Mouse (Mus musculus): ENCODE measurements around the gene Tmem131l.
"Not testable (repeated sequence)": the region's sequence is repeated elsewhere in the genome, so short reads cannot be mapped to it uniquely, and the experiment has no call there.

Tmem131l gene

GRCm38 (mm10) chr3:83915768-83916496, 124.0 kb downstream of the Tmem131l start:
- in situ Hi-C loops (cut with MboI): no loop called here

GRCm38 (mm10) chr3:83915102-83915501, 124.9 kb downstream of the Tmem131l start:
- in situ Hi-C loops (cut with MboI): no loop called here

GRCm38 (mm10) chr3:83910707-83911106, 129.3 kb downstream of the Tmem131l start:
- in situ Hi-C loops (cut with MboI): no loop called here

DNA sequence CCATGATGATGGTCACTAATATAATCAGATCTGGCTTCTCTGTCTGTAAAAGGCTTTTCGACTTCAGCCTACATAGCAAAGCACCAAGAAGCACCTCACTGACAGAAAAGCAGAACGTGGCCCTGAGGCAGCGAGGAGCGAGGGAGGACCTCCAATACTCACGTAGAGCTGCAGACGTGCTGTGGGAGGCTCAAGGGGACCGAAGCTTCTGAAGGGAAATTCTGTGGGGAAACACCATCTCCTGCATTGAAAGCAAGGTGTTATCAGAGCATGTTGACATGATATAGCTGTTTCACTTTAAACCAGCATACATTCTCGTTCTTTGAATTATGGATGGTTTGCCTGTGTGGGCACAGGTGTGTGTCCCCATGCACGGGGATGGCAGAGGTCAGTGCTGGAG, 133.8 kb downstream of the Tmem131l start:
- in situ Hi-C loops (cut with MboI): no loop called here

- in situ Hi-C loops (cut with MboI): no loop called here
Measured at GRCm38 (mm10) chr3:83905161-83905560, 134.8 kb downstream of the Tmem131l start.

DNA sequence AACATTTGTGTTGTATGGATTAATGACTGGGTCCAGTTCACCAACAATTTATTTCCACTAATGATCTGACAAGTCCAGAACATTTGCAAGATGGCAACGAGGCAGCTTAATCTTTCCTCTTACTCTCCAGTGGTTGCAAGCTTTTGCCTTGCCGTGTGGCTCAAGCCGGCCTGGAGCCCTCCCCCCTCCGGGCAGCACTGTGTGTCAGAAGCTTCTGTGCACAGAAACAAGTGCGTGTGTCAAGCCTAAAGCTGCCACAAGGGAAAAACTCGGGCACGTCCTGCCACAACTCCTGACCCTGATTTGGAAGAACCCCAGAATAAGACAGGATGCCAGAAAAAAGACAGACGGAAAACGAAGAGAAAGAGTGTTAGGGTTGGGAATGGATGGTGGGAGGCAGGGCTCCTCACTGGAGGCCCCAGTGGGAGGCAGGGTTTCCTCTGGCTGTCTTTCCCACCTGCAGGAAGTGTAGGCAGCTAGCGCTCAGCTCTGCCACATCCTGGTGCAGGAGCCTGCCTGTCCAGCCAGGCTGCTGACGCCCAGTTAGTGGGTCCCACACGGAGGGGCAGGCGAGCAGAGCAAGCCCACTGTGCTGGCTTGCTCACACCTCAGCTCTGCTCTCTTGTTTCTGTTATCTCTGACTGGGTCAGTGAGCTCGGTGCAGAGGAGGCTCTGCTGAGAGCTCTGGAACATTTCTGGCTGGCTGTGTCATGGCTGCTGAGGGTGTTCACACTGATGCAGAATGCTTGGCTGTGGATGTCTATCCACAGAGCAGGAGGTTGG, 135.6 kb downstream of the Tmem131l start:
- in situ Hi-C loops (cut with MboI): no loop called here

DNA sequence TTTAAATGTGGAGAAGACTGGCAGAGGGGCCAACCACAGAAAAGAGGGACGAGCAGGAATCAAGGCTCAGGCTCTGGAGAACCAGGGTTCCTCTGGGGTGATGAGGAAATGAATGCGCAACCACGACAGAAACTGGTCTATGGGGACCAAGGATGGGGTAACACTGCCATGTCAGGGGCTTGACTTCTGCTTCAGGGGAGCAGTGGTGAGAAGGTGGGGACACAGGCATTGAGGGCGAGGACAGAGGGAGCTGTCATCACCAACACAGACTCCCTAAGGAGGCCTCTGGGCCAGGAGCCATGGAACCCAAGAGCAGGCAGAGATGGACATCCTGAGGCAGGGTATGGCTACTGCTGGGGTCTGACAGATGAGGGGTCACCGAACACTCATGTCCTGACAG, 137.0 kb downstream of the Tmem131l start:
- in situ Hi-C loops (cut with MboI): no loop called here

- in situ Hi-C loops (cut with MboI): no loop called here
Measured at GRCm38 (mm10) chr3:83902459-83902858, 137.5 kb downstream of the Tmem131l start.

- in situ Hi-C loops (cut with MboI): no loop called here
Measured at GRCm38 (mm10) chr3:83900756-83901373, 139.1 kb downstream of the Tmem131l start.

- in situ Hi-C loops (cut with MboI): no loop called here
Measured at GRCm38 (mm10) chr3:83899556-83899955, 140.4 kb downstream of the Tmem131l start.

DNA sequence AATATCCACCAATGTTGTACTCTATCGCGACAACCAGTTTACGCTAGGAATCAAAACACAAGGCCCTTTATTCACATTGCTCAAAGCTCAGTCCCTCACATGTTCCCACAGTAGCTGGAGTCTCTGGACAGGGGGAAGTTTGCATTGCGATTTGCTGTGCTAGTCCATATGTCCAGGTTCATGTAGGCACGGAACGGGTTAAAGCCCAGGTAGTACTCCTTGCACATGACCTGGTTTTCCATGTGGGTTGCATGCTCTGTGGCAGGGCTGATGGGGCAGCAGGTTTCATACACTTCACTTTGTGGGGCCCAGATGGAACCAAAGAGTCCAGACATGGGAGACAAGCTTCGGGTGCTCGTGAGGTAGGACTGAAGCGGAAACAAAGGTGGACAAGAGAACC, 141.7 kb downstream of the Tmem131l start:
- in situ Hi-C loops (cut with MboI): no loop called here

DNA sequence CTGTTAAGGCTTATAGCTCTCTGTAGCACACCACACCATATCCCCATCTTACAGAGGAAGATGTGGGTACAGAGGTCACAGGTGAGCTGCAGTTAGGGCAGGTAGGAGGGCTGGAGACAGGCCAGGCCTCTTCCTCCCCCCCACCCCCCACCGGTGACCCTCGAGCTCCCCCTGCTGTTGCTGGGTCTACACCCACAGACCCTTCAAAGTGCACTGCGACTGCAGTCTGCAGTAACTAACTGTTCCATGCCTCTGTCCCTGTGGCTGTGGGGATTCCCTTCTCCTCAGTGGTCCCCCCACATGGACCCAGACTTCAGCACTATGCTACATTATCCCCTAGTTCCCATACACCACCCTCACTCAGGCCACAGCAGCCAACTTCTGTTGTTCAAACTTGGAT, 144.2 kb downstream of the Tmem131l start:
- in situ Hi-C loops (cut with MboI): no loop called here

GRCm38 (mm10) chr3:83895111-83895510, 144.9 kb downstream of the Tmem131l start:
- in situ Hi-C loops (cut with MboI): no loop called here

- in situ Hi-C loops (cut with MboI): no loop called here
Measured at GRCm38 (mm10) chr3:83885163-83885562, 154.8 kb downstream of the Tmem131l start.

DNA sequence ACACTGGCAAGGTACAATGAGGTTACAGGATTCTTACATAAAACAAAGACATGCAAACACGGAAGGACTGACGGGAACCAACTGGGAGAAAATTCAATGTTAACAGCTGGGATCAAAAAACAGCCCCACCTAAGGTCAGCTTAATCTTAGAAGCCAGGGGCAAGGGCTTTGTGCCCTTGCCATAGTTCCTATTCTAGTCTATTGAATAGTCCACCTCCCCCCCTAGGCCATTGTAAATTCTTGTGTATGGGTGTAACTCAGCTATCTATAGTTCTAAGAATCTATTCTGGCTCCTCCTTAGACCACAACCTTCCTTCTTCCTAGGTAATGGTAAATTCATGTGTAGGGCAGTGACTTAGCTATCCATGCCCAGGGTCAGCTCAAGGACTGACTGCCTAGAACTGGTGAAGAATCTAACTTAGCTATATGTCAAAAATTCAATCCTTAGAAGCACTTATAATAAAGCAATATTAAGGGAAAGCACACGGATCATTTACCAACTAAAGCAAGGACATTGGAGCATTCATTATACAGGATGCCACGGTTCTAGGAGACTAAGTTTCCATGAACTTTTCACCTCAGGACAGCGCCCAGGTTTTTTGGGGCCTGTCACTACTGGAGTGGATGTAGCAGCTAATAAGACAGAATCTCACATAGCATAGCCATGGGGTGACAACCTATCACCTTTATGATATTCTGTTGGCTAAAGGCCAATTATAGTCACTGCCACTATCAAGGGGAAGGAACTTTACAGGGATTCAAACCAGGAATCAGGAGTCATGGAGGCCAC, 160.5 kb downstream of the Tmem131l start:
- in situ Hi-C loops (cut with MboI): not testable (repeated sequence)

GRCm38 (mm10) chr3:83878801-83879200, 161.2 kb downstream of the Tmem131l start:
- in situ Hi-C loops (cut with MboI): no loop called here

DNA sequence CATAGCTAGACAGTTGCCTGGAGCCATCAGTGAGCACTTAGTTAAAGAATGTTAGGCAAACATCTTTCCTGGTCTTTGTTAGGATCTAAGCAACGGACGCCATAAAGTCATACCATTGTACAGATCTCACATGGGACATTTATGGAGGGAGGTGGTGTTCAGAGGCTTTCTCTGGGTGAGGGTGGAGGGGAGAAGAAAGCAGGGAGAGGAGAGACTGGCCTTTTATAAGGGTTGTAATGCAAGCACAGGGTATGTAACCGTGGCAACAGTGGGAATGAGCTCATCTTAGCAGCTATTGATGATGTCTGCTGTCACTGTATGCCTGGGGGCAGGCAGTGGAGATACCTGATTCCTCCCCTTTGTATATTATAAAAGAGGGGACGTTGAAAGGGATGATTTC, 163.7 kb downstream of the Tmem131l start:
- in situ Hi-C loops (cut with MboI): no loop called here

DNA sequence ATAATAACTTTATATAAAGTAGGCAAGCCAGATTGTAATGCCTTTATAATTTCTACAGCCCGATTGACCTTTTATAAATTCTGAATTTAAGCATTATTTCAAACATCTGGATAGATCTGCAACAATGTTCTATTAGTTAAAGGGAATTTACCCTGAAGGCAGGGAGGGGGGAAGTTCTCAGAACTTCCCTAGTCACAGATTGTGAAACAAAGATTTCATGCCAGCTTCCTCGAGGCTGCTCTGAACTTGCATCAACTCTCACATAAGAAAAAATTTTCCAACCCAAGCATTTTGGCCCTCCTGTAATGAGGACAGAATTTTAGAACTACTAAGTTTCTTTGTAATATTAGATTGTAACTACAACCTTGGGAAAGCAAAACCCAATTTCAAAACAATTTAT, 164.9 kb downstream of the Tmem131l start:
- in situ Hi-C loops (cut with MboI): not testable (repeated sequence)

DNA sequence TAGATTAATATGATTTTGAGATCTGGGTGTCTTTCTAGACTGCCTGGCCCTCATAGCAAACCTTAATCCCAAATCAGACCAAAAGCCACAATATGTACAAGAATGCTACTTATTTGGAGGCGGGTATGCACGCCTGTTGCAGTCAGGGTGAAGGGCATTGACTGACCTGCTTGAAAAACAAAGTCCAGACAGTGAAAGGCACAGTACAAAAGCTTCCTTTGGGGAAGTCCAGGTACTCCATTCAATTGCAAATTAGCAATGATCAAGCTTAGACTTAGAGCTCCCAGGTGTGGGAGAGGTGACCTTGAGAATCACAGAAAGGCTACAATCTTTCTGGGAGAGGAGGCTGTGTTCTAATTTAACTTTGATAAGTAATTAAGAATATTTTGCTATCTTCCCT, 167.1 kb downstream of the Tmem131l start:
- in situ Hi-C loops (cut with MboI): not testable (repeated sequence)

DNA sequence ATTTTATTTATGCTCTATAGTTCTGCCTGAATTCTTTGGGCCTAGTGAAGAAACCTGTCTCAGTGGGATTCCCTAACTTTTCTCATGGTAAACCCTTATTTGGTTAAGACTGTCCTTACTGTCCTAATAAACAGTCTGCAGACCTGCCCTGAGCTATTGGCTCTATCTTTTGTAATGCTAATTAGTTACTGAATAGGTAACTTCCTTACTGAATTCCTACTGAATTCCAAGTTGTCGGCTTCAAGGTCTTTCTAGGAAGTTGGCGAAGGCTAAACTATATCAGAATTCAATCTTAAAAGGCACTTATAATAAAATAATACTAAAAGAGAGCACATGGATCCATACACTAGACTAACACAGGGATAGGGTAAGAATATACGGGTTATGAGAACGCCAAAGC, 168.0 kb downstream of the Tmem131l start:
- in situ Hi-C loops (cut with MboI): not testable (repeated sequence)

GRCm38 (mm10) chr3:83871559-83871958, 168.4 kb downstream of the Tmem131l start:
- in situ Hi-C loops (cut with MboI): not testable (repeated sequence)

DNA sequence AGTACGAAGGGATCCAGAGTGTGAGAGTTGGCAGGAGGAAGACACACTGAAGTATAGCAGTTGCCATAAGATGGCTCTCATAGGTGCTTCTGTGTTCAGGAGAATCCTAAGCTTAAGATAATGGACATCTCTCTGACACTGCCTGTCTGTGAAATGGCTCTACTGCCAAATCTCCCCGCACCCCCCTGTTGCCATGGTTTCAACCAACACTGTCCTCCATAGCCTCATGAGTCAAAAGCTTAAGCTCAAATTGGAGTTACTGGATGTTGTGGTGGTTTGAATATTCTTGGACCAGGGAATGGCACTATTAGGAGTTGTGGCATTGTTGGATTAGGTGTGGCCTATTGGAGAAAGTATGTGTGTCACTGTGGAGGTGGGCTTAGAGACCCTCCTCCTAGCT, 170.2 kb downstream of the Tmem131l start:
- in situ Hi-C loops (cut with MboI): no loop called here
